8 mouse cellular contexts compared by ENCODE assay signal in the genomic region with DNA sequence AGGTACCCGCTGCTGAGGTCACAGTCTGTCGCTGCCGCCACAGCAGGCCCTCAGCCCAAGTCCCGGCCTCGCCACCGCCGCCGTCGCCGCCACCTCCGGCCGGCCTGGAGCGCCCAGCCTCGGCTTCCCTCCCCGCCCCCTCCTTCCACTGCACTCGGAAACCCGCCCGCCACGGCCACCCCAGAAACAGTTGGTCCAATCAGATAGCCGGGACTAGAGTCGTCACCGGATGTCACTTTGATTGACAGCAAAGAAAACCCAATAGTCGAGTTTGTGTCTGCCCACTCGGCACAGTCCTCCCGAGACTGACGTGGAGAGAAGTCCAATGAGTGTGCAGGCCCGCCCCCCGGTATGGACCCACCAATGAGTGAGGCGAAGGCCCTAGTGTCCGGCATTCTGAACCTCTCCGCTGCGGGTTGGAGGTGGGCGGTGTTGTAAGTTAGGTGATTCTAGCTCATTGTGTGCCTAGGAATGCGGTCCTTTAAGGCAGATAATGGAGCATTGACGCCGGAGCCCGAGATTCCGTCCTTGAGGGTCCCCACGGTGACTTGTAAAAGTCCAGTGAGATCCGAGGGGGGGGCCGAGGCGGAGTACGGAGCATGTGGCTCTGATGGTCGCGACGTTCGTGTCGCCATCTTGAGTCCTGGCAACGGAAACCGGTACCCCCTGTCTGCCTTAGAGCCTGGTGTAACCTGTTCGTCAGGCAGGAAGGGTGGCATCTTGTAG. TPM values are rescaled to one million over a fixed set of nuclear protein-coding genes. Genes with fewer than 3 reads are reported as not detected.
DNase-seq lines count a peak whose midpoint lies in the region; ATAC-seq lines count a peak whose summit lies in the region.

A gene (minus strand): TSS at position 156 of the 726 bp plus-strand sequence.

- peak; percentile 100 for ATAC-seq in hindbrain, embryonic 12.5 days (ENCODE audit: low FRiP score)

- under 1% methylated on average over 49 of the region's 51 CpGs for WGBS in hindbrain, embryonic 12.5 days

- peak within 1 kb of the TSS; percentile 96 for H3K27ac ChIP-seq in hindbrain, embryonic 12.5 days

- no peaks in the 10 kb centered on the region for H3K9me3 ChIP-seq in hindbrain, embryonic 12.5 days (replicated peaks)

- H3K4me1 ChIP-seq in hindbrain, embryonic 12.5 days: peaks cover 44% of the 10 kb centered on the region

- peak within 1 kb of the TSS; percentile 89 for H3K9ac ChIP-seq in hindbrain, embryonic 12.5 days

- H3K4me2 ChIP-seq in hindbrain, embryonic 12.5 days (replicated peaks): peak within 1 kb of the TSS; percentile 79

- peak; percentile 98 for DNase-seq in NIH3T3 (ENCODE audit: low read depth)
- DNase-seq in cerebellum, postnatal 10 days: peak; percentile 98 to 99
- DNase-seq in frontal cortex, postnatal 10 days (ENCODE audit: low spot score in 2 of 2): peak; percentile 99
- peak; percentile 98 to 100 for DNase-seq in layer of hippocampus, postnatal 14 days (ENCODE audit: low spot score in 2 of 2)
- DNase-seq in lung, postnatal 14 days: peak; percentile 96
- peak; percentile 97 for DNase-seq in retina, adult 2 months (ENCODE audit: low read depth, low spot score)
- peak; percentile 94 to 99 for DNase-seq in thymus, postnatal 36 days

- no peaks in the 10 kb centered on the region for H3K27me3 ChIP-seq in hindbrain, embryonic 12.5 days

- H3K36me3 ChIP-seq in hindbrain, embryonic 12.5 days: peaks cover 16% of the 10 kb centered on the region

- H3K4me3 ChIP-seq in hindbrain, embryonic 12.5 days: peak within 1 kb of the TSS; percentile 87

RNA-seq across cellular contexts. Expression of the gene that starts here (rescaled TPM):
- 82.8 and 88.2 TPM in 2 replicates for polyA plus RNA-seq in hindbrain, embryonic 12.5 days (2016; fragmentation: Nextera tagmentation; extraction: Ambion mirVana)
- total RNA-seq in layer of hippocampus, postnatal 14 days (2021): 100 to 1,000 TPM; 185 to 187 TPM

Comparison
In these comparisons a context has a peak if more than half of its experiments do, and no peak if none do; other contexts are left out.
1. Peak in every context shown above with its lines: DNase-seq, ATAC-seq, H3K4me3 ChIP-seq and H3K27ac ChIP-seq.